Mouse (Mus musculus) heart, embryonic 16.5 days (tissue): ENCODE measurements at regions not wholly inside any gene's neighbourhood (a gene's known extent, or its start where the extent isn't known, plus 50 kb on each side); places are given as distances from the start of the nearest gene placed in this dataset.

Experiments used
- ATAC-seq: fragments of 200-750 bp; cut with Nextera tagmentation; replicated peaks from 2 replicates; pipeline ENCODE4 v1.8.0; 2017; ENCODE audit warnings: moderate number of reproducible peaks; ENCODE audit not compliant: insufficient read depth, low FRiP score; ENCODE audit errors: extremely low read depth
- H3K27ac ChIP-seq: fragments of 300-500 bp; sonication (generic); 2 replicates; pipeline ENCODE4 v1.5.1; 2014; ENCODE audit warnings: mild to moderate bottlenecking, low read length, control low read depth, moderate library complexity
- H3K27me3 ChIP-seq: fragments of 300-500 bp; sonication (generic); 2 replicates; pipeline ENCODE4 v1.6.1; 2014; ENCODE audit warnings: low read length, mixed read lengths; ENCODE audit not compliant: control insufficient read depth, insufficient read depth
- H3K36me3 ChIP-seq: fragments of 300-500 bp; sonication (generic); 2 replicates; pipeline ENCODE4 v1.6.1; 2014; ENCODE audit not compliant: control insufficient read depth, insufficient read depth
- H3K4me1 ChIP-seq: fragments of 300-500 bp; sonication (generic); 2 replicates; pipeline ENCODE4 v1.6.1; 2014; ENCODE audit warnings: low read length, mixed read lengths; ENCODE audit not compliant: control insufficient read depth, insufficient read depth
- H3K4me2 ChIP-seq: fragments of 300-500 bp; sonication (generic); 2 replicates; pipeline ENCODE4 v1.6.1; 2014; ENCODE audit warnings: low read depth, mild to moderate bottlenecking, control low read depth, low read length
- H3K4me3 ChIP-seq: fragments of 300-500 bp; sonication (generic); 2 replicates; pipeline ENCODE4 v1.5.1; 2014; ENCODE audit warnings: mild to moderate bottlenecking, control low read depth, low read length
- H3K9ac ChIP-seq: fragments of 300-500 bp; sonication (generic); 2 replicates; pipeline ENCODE4 v1.6.1; 2014; ENCODE audit warnings: low read length, control low read depth
- H3K9me3 ChIP-seq: fragments of 300-500 bp; sonication (generic); replicated peaks from 2 replicates; pipeline ENCODE4 v1.6.1; 2016; ENCODE audit warnings: low read length; ENCODE audit not compliant: control insufficient read depth
- WGBS: fragments of 180-500 bp; shearing (Covaris S2); extraction: QIAGEN DNeasy Blood & Tissue Kit; methylation state at CpG from one replicate; pipeline ENCODE4 v1.1.7; 2014; 5-methylcytosine and 5-hydroxymethylcytosine counted together

DNA sequence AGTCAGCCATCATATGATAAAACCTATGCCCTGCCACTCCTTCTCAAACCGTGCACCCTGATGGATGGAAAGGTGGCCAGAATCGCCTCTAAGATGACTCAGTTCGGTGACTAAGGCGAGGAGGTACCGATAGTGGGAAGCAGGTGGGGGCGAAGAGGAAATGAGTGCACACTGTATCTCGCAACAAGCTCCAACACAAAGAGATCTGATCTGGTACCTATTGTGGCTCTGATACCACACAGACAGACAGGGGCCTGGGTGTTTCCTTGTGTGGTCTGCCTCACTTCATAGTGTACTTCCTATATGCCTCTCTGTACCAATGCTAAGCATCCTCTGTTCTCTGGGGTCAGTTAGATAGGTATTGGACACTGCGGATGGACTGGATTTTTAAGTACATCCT lies 178.0 kb upstream of the Lpp start:
- H3K27ac ChIP-seq: no peak overlapping the region
- no peak overlapping the region for H3K4me2 ChIP-seq
- no peaks in the 10 kb centered on the region for H3K9me3 ChIP-seq
- no peaks in the 10 kb centered on the region for H3K36me3 ChIP-seq
- H3K27me3 ChIP-seq: no peaks in the 10 kb centered on the region
- ATAC-seq: no peak
- no peak overlapping the region for H3K4me3 ChIP-seq
- WGBS: 78% methylated on average over 8 of the region's 8 CpGs
- no peaks in the 10 kb centered on the region for H3K4me1 ChIP-seq
- no peak overlapping the region for H3K9ac ChIP-seq

DNA sequence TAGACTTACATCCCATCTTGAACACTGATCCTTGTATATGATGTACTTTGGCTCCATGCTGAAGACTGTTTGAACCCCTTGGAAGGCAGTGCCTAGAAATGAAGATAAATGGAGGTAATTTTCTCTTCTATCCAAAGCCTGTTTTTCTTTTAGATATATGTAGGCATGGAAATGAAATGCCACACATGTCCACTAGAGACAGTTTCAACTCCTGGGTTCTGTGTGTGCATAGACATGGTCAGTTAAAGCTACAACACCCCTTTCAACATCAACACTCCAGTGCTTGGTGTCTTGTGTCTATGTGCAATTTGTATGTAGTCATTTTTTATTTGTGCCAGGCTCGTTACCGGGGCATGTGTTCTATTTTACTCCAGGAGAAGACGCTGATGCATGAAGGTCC lies 179.7 kb upstream of the Lpp start:
- H3K27me3 ChIP-seq: no peaks in the 10 kb centered on the region
- ATAC-seq: no peak
- no peak overlapping the region for H3K27ac ChIP-seq
- no peaks in the 10 kb centered on the region for H3K4me1 ChIP-seq
- 95% methylated on average over 3 of the region's 3 CpGs for WGBS
- no peaks in the 10 kb centered on the region for H3K36me3 ChIP-seq
- no peak overlapping the region for H3K9ac ChIP-seq
- H3K4me2 ChIP-seq: no peak overlapping the region
- H3K9me3 ChIP-seq: no peaks in the 10 kb centered on the region
- no peak overlapping the region for H3K4me3 ChIP-seq

- no peaks in the 10 kb centered on the region for H3K27me3 ChIP-seq
- H3K36me3 ChIP-seq: no peaks in the 10 kb centered on the region
- no peak for ATAC-seq
- WGBS: 78% methylated on average over 2 of the region's 2 CpGs
- H3K9me3 ChIP-seq: no peaks in the 10 kb centered on the region
- H3K27ac ChIP-seq: no peak overlapping the region
- H3K4me3 ChIP-seq: no peak overlapping the region
- no peak overlapping the region for H3K4me2 ChIP-seq
- H3K9ac ChIP-seq: no peak overlapping the region
- no peaks in the 10 kb centered on the region for H3K4me1 ChIP-seq
Observed at GRCm38 (mm10) chr16:24212702-24213101, 180.6 kb upstream of the Lpp start.

GRCm38 (mm10) chr16:24211588-24211987 lies 181.7 kb upstream of the Lpp start:
- Histone ChIP-seq H3K4me1 (peaks cover 4% of the 10 kb centered on the region; the same call in 1 of the 2 replicates), H3K9me3 (no peaks in the 10 kb centered on the region), H3K27me3 (no peaks in the 10 kb centered on the region), H3K9ac (no peak overlapping the region), H3K36me3 (no peaks in the 10 kb centered on the region), H3K27ac (no peak overlapping the region), H3K4me3 (no peak overlapping the region), H3K4me2 (no peak overlapping the region)
- 82% methylated on average over 1 of the region's 1 CpGs for WGBS
- ATAC-seq: no peak

GRCm38 (mm10) chr16:24208876-24209275 lies 184.4 kb upstream of the Lpp start:
- H3K27ac ChIP-seq: no peak overlapping the region
- H3K9me3 ChIP-seq: no peaks in the 10 kb centered on the region
- peaks cover 7% of the 10 kb centered on the region; the same call in 1 of the 2 replicates for H3K4me1 ChIP-seq
- H3K9ac ChIP-seq: no peak overlapping the region
- H3K36me3 ChIP-seq: no peaks in the 10 kb centered on the region
- ATAC-seq: no peak
- 75% methylated on average over 2 of the region's 2 CpGs for WGBS
- H3K4me2 ChIP-seq: no peak overlapping the region
- no peaks in the 10 kb centered on the region for H3K27me3 ChIP-seq
- no peak overlapping the region for H3K4me3 ChIP-seq

DNA sequence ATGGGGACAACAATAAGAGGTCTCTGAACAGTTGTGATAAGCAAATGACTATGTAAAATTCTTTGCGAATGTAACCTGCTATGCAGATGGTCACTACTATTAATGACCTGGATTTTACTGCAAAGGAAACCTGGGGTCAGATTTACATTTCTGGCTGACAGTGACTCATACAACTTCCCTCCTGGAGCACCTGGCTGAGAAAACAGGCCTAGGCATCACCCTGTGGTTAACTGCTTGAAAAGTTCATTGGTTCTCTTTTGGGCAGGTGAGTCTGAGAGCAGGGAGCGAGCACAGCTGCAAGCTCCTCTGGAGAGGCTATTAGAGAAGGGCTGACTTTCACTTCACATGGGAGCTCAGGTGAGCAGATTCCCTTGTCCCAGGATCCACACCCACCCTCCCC lies 185.2 kb upstream of the Lpp start:
- Histone ChIP-seq H3K27ac (no peak overlapping the region), H3K4me2 (no peak overlapping the region), H3K36me3 (no peaks in the 10 kb centered on the region), H3K4me1 (peaks cover 7% of the 10 kb centered on the region), H3K9ac (no peak overlapping the region), H3K4me3 (no peak overlapping the region), H3K9me3 (no peaks in the 10 kb centered on the region), H3K27me3 (no peaks in the 10 kb centered on the region)
- 85% methylated on average over 2 of the region's 2 CpGs for WGBS
- no peak for ATAC-seq

DNA sequence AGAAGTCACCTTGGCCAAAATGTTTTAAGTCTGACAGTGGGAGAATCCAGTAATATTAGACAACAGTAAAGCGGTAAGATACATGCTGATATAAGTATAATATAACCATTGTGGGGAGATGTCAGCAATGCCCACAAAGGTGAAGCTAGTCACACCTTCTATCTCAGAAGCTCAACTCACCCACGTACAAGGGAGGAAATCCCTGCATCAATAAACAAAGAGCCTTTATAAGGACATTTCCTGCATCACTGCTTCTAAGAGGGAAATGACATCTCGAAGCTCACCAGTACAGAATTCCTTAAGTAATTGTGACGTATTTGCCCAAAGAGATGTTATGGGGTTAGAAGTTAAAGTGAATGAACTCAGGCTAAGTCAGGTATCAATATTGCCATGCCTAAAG lies 186.3 kb upstream of the Lpp start:
- Histone ChIP-seq H3K36me3 (no peaks in the 10 kb centered on the region), H3K4me2 (no peak overlapping the region), H3K9ac (no peak overlapping the region), H3K27me3 (no peaks in the 10 kb centered on the region), H3K4me1 (peaks cover 7% of the 10 kb centered on the region), H3K27ac (no peak overlapping the region), H3K9me3 (no peaks in the 10 kb centered on the region), H3K4me3 (no peak overlapping the region)
- no peak for ATAC-seq
- 57% methylated on average over 4 of the region's 4 CpGs for WGBS

DNA sequence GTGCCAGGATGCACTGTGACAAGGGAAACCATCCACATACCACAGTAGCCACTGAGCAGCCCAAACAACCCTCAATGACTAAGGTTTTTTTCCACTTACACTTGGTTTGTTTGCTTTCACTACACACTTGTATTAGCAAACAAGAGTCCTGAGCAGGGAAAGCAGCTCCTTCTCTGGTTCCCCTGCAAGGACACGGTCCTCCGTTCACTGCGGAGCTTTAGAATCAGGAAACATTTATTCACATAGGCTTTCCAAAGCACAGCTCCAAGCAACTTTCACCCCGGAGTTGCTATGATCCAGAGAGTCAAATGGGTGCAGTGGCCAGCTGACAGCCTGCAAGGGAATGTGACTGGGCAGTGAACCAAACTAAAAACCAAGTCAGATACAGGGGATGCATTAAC lies 186.8 kb upstream of the Lpp start:
- WGBS: 52% methylated on average over 4 of the region's 4 CpGs
- no peak for ATAC-seq
- Histone ChIP-seq H3K27ac (no peak overlapping the region), H3K4me3 (no peak overlapping the region), H3K9me3 (no peaks in the 10 kb centered on the region), H3K27me3 (no peaks in the 10 kb centered on the region), H3K4me2 (no peak overlapping the region), H3K36me3 (no peaks in the 10 kb centered on the region), H3K4me1 (peaks cover 13% of the 10 kb centered on the region), H3K9ac (no peak overlapping the region)

DNA sequence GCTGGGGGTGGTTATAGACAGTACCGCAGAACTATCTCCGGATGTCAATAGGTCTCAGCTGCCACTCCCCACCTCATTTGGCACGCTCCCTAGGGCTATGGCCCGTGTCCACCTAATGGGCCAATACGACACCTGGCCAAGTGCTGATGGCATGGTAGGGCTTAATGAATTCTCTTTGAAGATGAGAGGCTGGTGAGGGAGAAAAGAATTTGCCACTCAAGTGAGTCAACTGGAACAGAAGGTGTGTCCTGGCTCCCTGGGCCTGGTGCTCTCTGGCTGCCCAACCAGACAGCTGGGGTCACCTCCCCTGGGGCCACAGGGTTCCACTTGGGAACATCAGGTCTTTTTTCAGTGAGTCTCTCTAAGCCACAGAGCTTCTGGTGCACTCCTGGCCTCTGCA lies 187.7 kb upstream of the Lpp start:
- H3K4me3 ChIP-seq: no peak overlapping the region
- H3K36me3 ChIP-seq: no peaks in the 10 kb centered on the region
- 81% methylated on average over 5 of the region's 5 CpGs for WGBS
- no peak for ATAC-seq
- H3K27me3 ChIP-seq: no peaks in the 10 kb centered on the region
- H3K4me1 ChIP-seq: peaks cover 17% of the 10 kb centered on the region
- H3K9me3 ChIP-seq: no peaks in the 10 kb centered on the region
- H3K27ac ChIP-seq: no peak overlapping the region
- no peak overlapping the region for H3K9ac ChIP-seq
- H3K4me2 ChIP-seq: no peak overlapping the region
